Mouse (Mus musculus) gastrocnemius, adult 18-20 months (tissue): ENCODE results near the gene Cela2a. TPM values are rescaled to one million over a fixed set of nuclear protein-coding genes. Genes with fewer than 3 reads are reported as not detected.

ENCODE experiments used
- DNase-seq: peaks from one replicate; pipeline ENCODE4 v3.0.0; 2021; ENCODE audit warnings: low spot score
- total RNA-seq, 2 experiments: library from RNA; stranded (reverse); gene quantifications; 2 replicates each; pipeline ENCODE4 v1.2.3; 2021

Gene Cela2a
- total RNA-seq, 2 experiments from 2014 or later: 0.78 TPM; not detected in 1

DNA sequence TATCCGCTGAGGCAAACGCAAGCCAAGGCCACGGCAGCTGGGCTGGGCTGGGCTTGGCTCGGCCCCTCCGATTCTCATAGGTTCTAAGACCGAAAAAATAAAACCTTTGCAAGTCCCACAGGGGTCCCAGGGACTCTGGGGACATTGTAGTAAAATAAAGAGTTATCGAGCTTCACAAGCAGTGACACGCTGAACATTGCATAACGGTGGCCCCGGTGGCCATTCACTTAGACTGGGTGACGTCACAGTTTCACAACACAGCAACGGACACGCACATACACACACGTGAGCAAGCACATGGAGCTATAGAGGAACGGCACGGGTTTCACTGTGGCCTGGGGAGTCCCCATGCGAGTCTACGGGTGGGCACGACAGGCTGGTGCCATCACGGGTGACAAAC lies 32.5 kb upstream of the Cela2a start:
- DNase-seq: peak; percentile 36

- peak; percentile 77 for DNase-seq
These were observed 31.5 kb upstream of the Cela2a start for GRCm38 (mm10) chr4:141857422-141857930.

GRCm38 (mm10) chr4:141853437-141853836 lies 27.5 kb upstream of the Cela2a start:
- DNase-seq: peak; percentile 59

- DNase-seq: no peak
These were observed 20.0 kb upstream of the Cela2a start, which contains the start of gene Ctrc for GRCm38 (mm10) chr4:141845999-141846398. Gene Ctrc, minus strand, starts transcription at chr4:141846359.

DNA sequence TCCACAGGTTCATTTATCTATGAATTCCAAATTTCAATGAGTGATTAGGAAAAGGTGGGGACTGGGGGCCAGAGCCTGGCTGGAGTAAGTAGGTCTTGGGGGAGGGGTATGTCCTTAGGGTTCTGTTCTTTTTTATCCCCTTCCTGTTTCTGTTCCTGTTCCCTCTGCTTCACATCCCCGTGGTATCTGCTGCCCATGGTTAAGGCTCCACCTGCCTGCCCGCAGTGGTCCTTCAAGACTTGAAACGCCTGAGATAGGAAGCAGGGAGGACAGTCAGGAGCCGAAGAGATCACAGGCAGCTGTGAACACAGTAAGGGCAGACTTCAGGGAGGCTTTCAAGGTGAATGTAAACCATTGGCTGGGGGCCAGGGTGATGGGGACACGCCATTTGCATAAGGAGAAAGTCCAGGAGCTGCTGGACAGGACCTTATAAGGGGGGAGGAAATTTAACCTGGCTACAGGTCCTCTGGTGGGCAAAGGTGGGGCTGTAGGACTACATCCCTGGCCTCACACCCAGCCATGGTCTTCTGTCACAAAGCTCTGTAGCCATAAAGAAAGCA lies 8.7 kb upstream of the Cela2a start:
- no peak for DNase-seq

GRCm38 (mm10) chr4:141833911-141834310 lies 8.0 kb upstream of the Cela2a start:
- DNase-seq: no peak

- DNase-seq: no peak
These were observed 5.4 kb upstream of the Cela2a start for GRCm38 (mm10) chr4:141831361-141831760.

DNA sequence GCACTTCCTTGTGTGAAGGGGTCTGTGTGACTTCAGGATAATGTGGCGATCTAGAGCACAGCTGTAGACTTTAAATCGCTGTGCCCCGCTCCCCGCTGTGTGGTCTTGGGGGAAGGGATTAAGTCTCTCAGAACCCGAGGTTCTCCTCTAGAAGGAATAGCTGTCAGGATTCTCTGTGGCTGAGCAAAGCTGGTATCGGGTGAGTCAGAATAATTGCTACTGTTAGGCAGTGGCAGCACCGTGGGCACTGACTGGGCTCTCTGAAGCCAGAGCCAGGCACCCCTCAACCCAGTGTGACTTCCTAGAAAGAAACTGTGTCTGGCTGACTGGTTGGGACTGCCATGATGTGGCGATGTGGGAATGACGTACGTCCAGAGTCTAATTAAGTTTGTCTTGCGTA lies 4.4 kb upstream of the Cela2a start:
- no peak for DNase-seq

DNA sequence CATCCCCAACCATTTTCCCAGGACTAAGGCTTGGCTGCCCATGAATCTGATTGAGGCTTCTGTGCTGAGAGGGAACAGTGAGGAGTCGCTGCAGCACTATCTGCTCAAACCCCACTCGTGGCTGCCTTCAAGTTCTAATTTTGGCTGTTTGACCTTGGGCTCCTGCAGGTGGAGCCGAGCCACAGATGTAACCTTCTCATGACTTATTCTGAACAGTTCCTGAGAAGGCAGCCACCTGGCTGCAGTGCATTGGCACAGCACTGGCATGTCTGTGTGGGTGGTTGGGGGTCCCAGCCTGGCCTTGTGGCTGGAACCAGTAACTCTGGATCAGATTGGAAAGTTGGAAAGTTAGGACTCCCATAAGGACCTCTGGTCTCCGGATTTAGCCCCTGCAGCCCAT lies 2.2 kb upstream of the Cela2a start:
- no peak for DNase-seq

GRCm38 (mm10) chr4:141827401-141827800 lies 1.4 kb upstream of the Cela2a start:
- no peak for DNase-seq

- DNase-seq: no peak
These were observed 3.0 kb downstream of the Cela2a start for GRCm38 (mm10) chr4:141822979-141823378.

DNA sequence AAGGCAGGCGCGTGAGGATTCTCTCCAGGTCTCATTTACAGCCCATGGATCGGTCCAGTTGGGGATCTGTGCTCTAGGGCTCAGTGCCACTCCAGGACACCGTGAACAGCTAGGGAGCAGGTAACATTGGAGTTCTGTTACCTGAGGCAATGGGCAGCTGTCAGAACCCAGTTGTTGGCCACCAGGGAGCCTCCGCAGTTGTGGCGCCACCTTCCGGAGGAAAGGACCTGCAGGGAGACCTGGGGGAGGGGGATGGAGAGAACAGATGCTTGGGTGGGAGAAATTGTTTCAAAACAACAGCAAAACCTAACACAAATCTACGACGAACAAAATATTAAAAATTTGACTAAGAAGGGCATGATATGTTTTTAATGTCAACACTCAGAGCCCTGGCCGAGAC lies 3.9 kb downstream of the Cela2a start:
- peak; percentile 15 for DNase-seq

GRCm38 (mm10) chr4:141821178-141821577 lies 4.8 kb downstream of the Cela2a start:
- no peak for DNase-seq

GRCm38 (mm10) chr4:141819316-141819715 lies 6.6 kb downstream of the Cela2a start:
- DNase-seq: no peak

- no peak for DNase-seq
These were observed 7.1 kb downstream of the Cela2a start for GRCm38 (mm10) chr4:141818861-141819260.

DNA sequence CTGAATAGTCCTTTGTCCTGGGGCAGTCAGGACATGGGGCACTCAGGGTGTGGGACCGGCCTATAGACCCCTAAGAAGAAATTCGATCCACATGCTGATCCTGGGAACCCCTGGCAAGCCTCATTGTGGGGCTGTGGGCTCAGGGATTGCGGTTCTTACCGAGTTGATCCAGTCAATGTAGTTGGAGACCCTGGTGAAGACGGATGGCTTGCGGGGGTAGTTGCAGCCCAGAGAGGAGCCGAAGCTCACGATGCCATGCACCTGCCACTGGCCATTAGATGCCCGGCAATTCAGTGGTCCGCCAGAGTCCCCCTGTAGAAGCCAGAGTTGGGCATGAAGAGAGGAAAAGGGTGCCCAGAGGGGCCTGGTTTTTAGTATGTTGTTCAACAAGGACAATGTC lies 8.3 kb downstream of the Cela2a start:
- no peak for DNase-seq

DNA sequence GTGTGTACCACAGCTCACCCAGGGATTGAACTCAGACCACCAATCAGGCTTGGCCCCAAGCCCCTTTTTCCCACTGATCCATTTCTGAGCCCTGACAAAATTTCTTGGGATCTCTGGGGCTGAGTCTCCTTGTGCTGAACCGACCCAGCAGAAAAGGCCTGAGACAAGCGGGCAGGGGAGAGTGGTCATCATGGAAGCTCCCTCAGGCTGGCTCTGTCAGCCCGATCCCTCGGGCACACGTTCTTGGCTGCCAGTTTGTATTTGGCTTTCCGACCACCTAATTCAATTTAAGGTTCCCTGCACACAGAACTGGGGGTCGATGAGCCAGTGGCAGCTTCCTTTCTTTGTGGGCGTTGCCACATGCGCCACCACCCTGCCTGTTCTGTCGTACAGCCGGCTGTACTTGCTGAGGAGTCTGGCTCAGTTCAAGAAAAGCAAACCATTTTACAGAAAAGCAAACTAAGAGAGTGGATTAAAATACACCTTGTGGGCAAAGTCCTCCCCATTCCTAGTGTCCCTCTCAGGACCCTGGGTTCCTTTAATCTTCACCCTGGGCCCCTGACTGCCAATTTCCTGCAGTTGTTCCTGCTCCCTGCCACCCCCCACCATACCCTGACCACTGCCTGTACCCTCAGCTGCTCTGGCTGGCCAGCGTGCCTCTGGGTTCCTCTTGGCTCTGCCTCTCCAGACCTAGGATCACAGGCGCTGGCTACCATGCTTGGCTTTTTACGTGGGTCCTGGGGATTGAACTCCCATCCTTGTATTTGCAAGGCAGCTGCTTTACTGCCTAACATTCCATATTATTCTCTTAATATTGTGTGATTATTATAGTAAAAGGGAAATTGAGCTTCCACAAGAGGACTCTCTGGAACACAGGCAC lies 8.9 kb downstream of the Cela2a start:
- no peak for DNase-seq

DNA sequence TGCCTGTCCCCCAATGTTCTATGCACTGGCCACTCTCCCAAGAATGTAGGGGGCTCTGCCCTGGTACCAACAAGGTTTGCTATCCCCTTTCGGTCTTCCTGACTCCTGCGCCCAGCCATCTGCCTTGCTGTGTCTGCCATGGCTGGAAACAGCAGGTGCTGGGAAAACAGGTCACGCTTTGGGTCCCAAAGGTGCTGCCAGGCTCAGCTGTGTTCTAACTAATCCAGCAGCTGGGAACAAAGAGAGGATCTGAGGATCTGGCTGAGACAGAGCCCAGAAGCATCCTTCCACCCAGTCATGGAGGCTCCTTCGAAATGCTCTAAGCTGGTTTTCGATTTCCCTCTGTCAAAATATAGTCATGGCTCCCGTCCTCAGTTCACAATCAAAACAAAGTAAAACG lies 9.7 kb downstream of the Cela2a start:
- no peak for DNase-seq

DNA sequence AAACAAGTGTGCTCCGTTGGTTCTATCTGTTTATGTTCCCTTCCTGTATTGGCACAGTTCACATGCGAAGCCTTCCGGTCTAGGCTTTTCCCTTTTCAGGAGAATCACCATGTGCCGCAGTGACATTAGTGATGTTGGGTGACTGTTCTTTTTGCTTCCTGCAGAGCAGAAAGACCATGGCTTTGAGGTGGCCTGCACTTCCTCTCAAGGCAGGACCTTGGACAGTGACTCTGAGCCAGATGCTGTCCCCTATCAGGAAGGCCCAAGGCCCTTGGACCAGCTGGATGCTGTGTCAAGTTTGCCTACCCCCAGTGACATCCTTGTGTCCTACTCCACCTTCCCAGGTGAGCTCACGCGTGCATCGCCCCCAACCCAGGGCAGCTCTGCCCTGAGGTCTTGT lies 14.6 kb downstream of the Cela2a start:
- no peak for DNase-seq

GRCm38 (mm10) chr4:141810975-141811374 lies 15.0 kb downstream of the Cela2a start:
- no peak for DNase-seq

- DNase-seq: no peak
These were observed 16.0 kb downstream of the Cela2a start for GRCm38 (mm10) chr4:141809850-141810464.

DNA sequence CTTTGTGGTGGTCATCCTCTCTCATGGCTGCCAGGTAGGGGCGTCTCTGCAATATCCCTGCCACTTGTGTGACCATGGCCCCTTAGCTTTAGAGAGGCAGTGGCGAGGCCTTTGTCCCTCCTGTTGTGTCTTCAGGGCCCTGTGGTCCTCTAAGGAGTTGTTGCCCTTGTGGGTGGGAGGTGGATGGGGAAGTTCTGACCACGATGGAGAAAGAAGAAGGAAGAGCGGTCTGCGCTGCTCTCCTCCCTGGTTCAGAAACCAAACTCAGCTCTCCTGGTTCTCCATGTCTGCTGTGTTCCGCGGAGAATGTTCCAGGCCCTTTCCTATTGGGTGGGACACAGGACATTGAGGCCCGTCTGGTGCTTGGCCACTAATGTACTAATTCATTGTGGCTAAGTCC lies 20.1 kb downstream of the Cela2a start:
- no peak for DNase-seq
